Mouse (Mus musculus) midbrain, embryonic 13.5 days (tissue): ENCODE data around the gene Sik1. TPM values are rescaled to one million over a fixed set of nuclear protein-coding genes. Genes with fewer than 3 reads are reported as not detected.

ENCODE experiments used
- ATAC-seq: fragments of 200-750 bp; cut with Nextera tagmentation; 2 replicates; pipeline ENCODE4 v1.8.0; 2017; ENCODE audit warnings: mild to moderate bottlenecking, moderate TSS enrichment, moderate library complexity
- H3K27ac ChIP-seq: fragments of 300-500 bp; sonication (generic); 2 replicates; pipeline ENCODE4 v1.5.1; 2015; ENCODE audit warnings: inconsistent platforms, mild to moderate bottlenecking, moderate library complexity
- H3K27me3 ChIP-seq: fragments of 300-500 bp; sonication (generic); 2 replicates; pipeline ENCODE4 v1.6.1; 2015; ENCODE audit warnings: mild to moderate bottlenecking, inconsistent platforms
- H3K36me3 ChIP-seq: fragments of 300-500 bp; sonication (generic); 2 replicates; pipeline ENCODE4 v1.6.1; 2015; ENCODE audit warnings: mild to moderate bottlenecking, inconsistent platforms
- H3K4me1 ChIP-seq: fragments of 300-500 bp; sonication (generic); replicated peaks from 2 replicates; pipeline ENCODE4 v1.6.1; 2015; ENCODE audit warnings: inconsistent platforms
- H3K4me2 ChIP-seq: fragments of 300-500 bp; sonication (generic); replicated peaks from 2 replicates; pipeline ENCODE4 v1.6.1; 2015; ENCODE audit warnings: moderate library complexity, mild to moderate bottlenecking, inconsistent platforms
- H3K4me3 ChIP-seq: fragments of 300-500 bp; sonication (generic); replicated peaks from 2 replicates; pipeline ENCODE4 v1.5.1; 2015; ENCODE audit warnings: mild to moderate bottlenecking, inconsistent platforms
- H3K9ac ChIP-seq: fragments of 300-500 bp; sonication (generic); replicated peaks from 2 replicates; pipeline ENCODE4 v1.6.1; 2015; ENCODE audit warnings: mild to moderate bottlenecking, inconsistent platforms
- H3K9me3 ChIP-seq: fragments of 300-500 bp; sonication (generic); 2 replicates; pipeline ENCODE4 v1.6.1; 2016; ENCODE audit warnings: mild to moderate bottlenecking, inconsistent platforms
- WGBS: fragments of 180-500 bp; shearing (Covaris S2); methylation state at CpG from one replicate; pipeline ENCODE4 v1.1.7; 2015; 5-methylcytosine and 5-hydroxymethylcytosine counted together
- polyA plus RNA-seq: library from polyadenylated mRNA; unstranded; fragments of >200 nt; fragmentation: Nextera tagmentation; extraction: Ambion mirVana; gene quantifications from 2 replicates; pipeline ENCODE4 v1.2.1, GENCODE M21; 2015

The Sik1 gene
- polyA plus RNA-seq, 1 experiment from 2014 or later = 17.6 TPM

GRCm38 (mm10) chr17:31834320-31835065 is 21.1 kb downstream of the Sik1 start:
- no peak for ATAC-seq
- Histone ChIP-seq H3K36me3 (no peaks in the 10 kb centered on the region), H3K27me3 (no peaks in the 10 kb centered on the region), H3K4me3 (no peak overlapping the region), H3K9me3 (no peaks in the 10 kb centered on the region), H3K4me1 (peaks cover 12% of the 10 kb centered on the region), H3K4me2 (no peak overlapping the region), H3K9ac (no peak overlapping the region), H3K27ac (no peak overlapping the region)
- 81% methylated on average over 6 of the region's 6 CpGs for whole genome bisulfite sequencing

GRCm38 (mm10) chr17:31833752-31834151 is 21.9 kb downstream of the Sik1 start:
- no peaks in the 10 kb centered on the region for H3K9me3 ChIP-seq
- H3K4me2 ChIP-seq = no peak overlapping the region
- H3K9ac ChIP-seq = no peak overlapping the region
- WGBS = 30% methylated on average over 7 of the region's 7 CpGs
- no peak overlapping the region for H3K4me3 ChIP-seq
- peaks cover 12% of the 10 kb centered on the region for H3K4me1 ChIP-seq
- H3K27ac ChIP-seq = no peak overlapping the region
- no peaks in the 10 kb centered on the region for H3K27me3 ChIP-seq
- ATAC-seq = no peak
- no peaks in the 10 kb centered on the region for H3K36me3 ChIP-seq

GRCm38 (mm10) chr17:31832577-31832964 is 23.0 kb downstream of the Sik1 start:
- ATAC-seq = no peak
- 93% methylated on average over 9 of the region's 9 CpGs for WGBS
- no peak overlapping the region for H3K9ac ChIP-seq
- no peaks in the 10 kb centered on the region for H3K36me3 ChIP-seq
- H3K9me3 ChIP-seq = no peaks in the 10 kb centered on the region
- H3K27me3 ChIP-seq = no peaks in the 10 kb centered on the region
- H3K4me2 ChIP-seq = no peak overlapping the region
- H3K4me3 ChIP-seq = no peak overlapping the region
- no peak overlapping the region for H3K27ac ChIP-seq
- peaks cover 13% of the 10 kb centered on the region for H3K4me1 ChIP-seq

GRCm38 (mm10) chr17:31831866-31832576 is 23.6 kb downstream of the Sik1 start:
- WGBS = 89% methylated on average over 14 of the region's 14 CpGs
- H3K9ac ChIP-seq = no peak overlapping the region

GRCm38 (mm10) chr17:31831097-31831865 is 24.3 kb downstream of the Sik1 start:
- Histone ChIP-seq H3K27me3 (no peaks in the 10 kb centered on the region), H3K9me3 (no peaks in the 10 kb centered on the region), H3K9ac (no peak overlapping the region), H3K27ac (no peak overlapping the region), H3K36me3 (no peaks in the 10 kb centered on the region), H3K4me2 (no peak overlapping the region), H3K4me3 (no peak overlapping the region), H3K4me1 (peaks cover 12% of the 10 kb centered on the region)
- 77% methylated on average over 6 of the region's 6 CpGs for WGBS
- no peak for ATAC-seq

More at GRCm38 (mm10) chr17:31831866-31832576, 23.6 kb downstream of the Sik1 start:
- H3K27me3 ChIP-seq = no peaks in the 10 kb centered on the region
- no peaks in the 10 kb centered on the region for H3K9me3 ChIP-seq
- peaks cover 17% of the 10 kb centered on the region for H3K4me1 ChIP-seq
- ATAC-seq = no peak
- H3K4me3 ChIP-seq = no peak overlapping the region
- H3K27ac ChIP-seq = no peak overlapping the region
- no peak overlapping the region for H3K4me2 ChIP-seq
- H3K36me3 ChIP-seq = no peaks in the 10 kb centered on the region

GRCm38 (mm10) chr17:31830506-31831075 is 25.0 kb downstream of the Sik1 start:
- Histone ChIP-seq H3K4me3 (no peak overlapping the region), H3K27ac (no peak overlapping the region), H3K9me3 (no peaks in the 10 kb centered on the region), H3K4me2 (no peak overlapping the region), H3K27me3 (no peaks in the 10 kb centered on the region), H3K9ac (no peak overlapping the region), H3K36me3 (no peaks in the 10 kb centered on the region), H3K4me1 (peaks cover 12% of the 10 kb centered on the region)
- WGBS = 87% methylated on average over 8 of the region's 8 CpGs
- no peak for ATAC-seq

GRCm38 (mm10) chr17:31828916-31829315 is 26.7 kb downstream of the Sik1 start:
- 96% methylated on average over 5 of the region's 5 CpGs for WGBS
- peaks cover 10% of the 10 kb centered on the region for H3K4me1 ChIP-seq
- no peaks in the 10 kb centered on the region for H3K27me3 ChIP-seq
- H3K9me3 ChIP-seq = no peaks in the 10 kb centered on the region
- no peak overlapping the region for H3K4me3 ChIP-seq
- no peak overlapping the region for H3K4me2 ChIP-seq
- no peak for ATAC-seq
- H3K36me3 ChIP-seq = no peaks in the 10 kb centered on the region
- H3K9ac ChIP-seq = no peak overlapping the region
- no peak overlapping the region for H3K27ac ChIP-seq

- ATAC-seq = no peak
- no peaks in the 10 kb centered on the region for H3K36me3 ChIP-seq
- no peak overlapping the region for H3K9ac ChIP-seq
- peaks cover 6% of the 10 kb centered on the region for H3K4me1 ChIP-seq
- no peak overlapping the region for H3K27ac ChIP-seq
- H3K4me2 ChIP-seq = no peak overlapping the region
- H3K27me3 ChIP-seq = no peaks in the 10 kb centered on the region
- H3K9me3 ChIP-seq = no peaks in the 10 kb centered on the region
- 69% methylated on average over 5 of the region's 5 CpGs for WGBS
- no peak overlapping the region for H3K4me3 ChIP-seq
These were observed 27.5 kb downstream of the Sik1 start for GRCm38 (mm10) chr17:31828118-31828517.

GRCm38 (mm10) chr17:31827206-31827605 is 28.4 kb downstream of the Sik1 start:
- peak; percentile 34 for ATAC-seq
- peaks cover 6% of the 10 kb centered on the region for H3K4me1 ChIP-seq
- H3K9me3 ChIP-seq = no peaks in the 10 kb centered on the region
- WGBS = 69% methylated on average over 5 of the region's 5 CpGs
- H3K27ac ChIP-seq = peak overlapping the region; percentile 59
- H3K36me3 ChIP-seq = no peaks in the 10 kb centered on the region
- H3K4me2 ChIP-seq = no peak overlapping the region
- no peak overlapping the region for H3K9ac ChIP-seq
- no peak overlapping the region for H3K4me3 ChIP-seq
- H3K27me3 ChIP-seq = no peaks in the 10 kb centered on the region

- Histone ChIP-seq H3K9me3 (no peaks in the 10 kb centered on the region), H3K27ac (no peak overlapping the region), H3K4me1 (peaks cover 7% of the 10 kb centered on the region), H3K9ac (no peak overlapping the region), H3K36me3 (no peaks in the 10 kb centered on the region), H3K27me3 (no peaks in the 10 kb centered on the region), H3K4me3 (no peak overlapping the region), H3K4me2 (no peak overlapping the region)
- WGBS = 64% methylated on average over 6 of the region's 6 CpGs
- ATAC-seq = no peak
These were observed 28.9 kb downstream of the Sik1 start for GRCm38 (mm10) chr17:31826669-31827068.

- no peaks in the 10 kb centered on the region for H3K9me3 ChIP-seq
- 90% methylated on average over 9 of the region's 9 CpGs for WGBS
- no peak overlapping the region for H3K9ac ChIP-seq
- no peaks in the 10 kb centered on the region for H3K27me3 ChIP-seq
- H3K4me2 ChIP-seq = no peak overlapping the region
- no peaks in the 10 kb centered on the region for H3K36me3 ChIP-seq
- no peak overlapping the region for H3K4me3 ChIP-seq
- H3K4me1 ChIP-seq = peaks cover 14% of the 10 kb centered on the region
- ATAC-seq = no peak
- no peak overlapping the region for H3K27ac ChIP-seq
These were observed 29.9 kb downstream of the Sik1 start for GRCm38 (mm10) chr17:31825678-31826077.

GRCm38 (mm10) chr17:31824812-31825211 is 30.8 kb downstream of the Sik1 start:
- peaks cover 16% of the 10 kb centered on the region for H3K4me1 ChIP-seq
- no peak overlapping the region for H3K27ac ChIP-seq
- H3K36me3 ChIP-seq = no peaks in the 10 kb centered on the region
- H3K4me3 ChIP-seq = no peak overlapping the region
- 93% methylated on average over 7 of the region's 7 CpGs for WGBS
- H3K4me2 ChIP-seq = no peak overlapping the region
- no peaks in the 10 kb centered on the region for H3K27me3 ChIP-seq
- H3K9me3 ChIP-seq = no peaks in the 10 kb centered on the region
- H3K9ac ChIP-seq = no peak overlapping the region
- no peak for ATAC-seq
